Mouse (Mus musculus) forebrain, embryonic 12.5 days (tissue): ENCODE results near the gene Becn1. TPM values are rescaled to one million over a fixed set of nuclear protein-coding genes. Genes with fewer than 3 reads are reported as not detected.
"Not testable (repeated sequence)": the region's sequence is repeated elsewhere in the genome, so short reads cannot be mapped to it uniquely, and the experiment has no call there.

Experiments
- ATAC-seq: fragments of 200-750 bp; cut with Nextera tagmentation; 2 replicates; pipeline ENCODE4 v1.8.0; 2017; ENCODE audit warnings: moderate TSS enrichment; ENCODE audit not compliant: low FRiP score
- H3K27ac ChIP-seq: fragments of 300-500 bp; sonication (generic); 2 replicates; pipeline ENCODE4 v1.5.1; 2016; ENCODE audit warnings: mild to moderate bottlenecking
- H3K27me3 ChIP-seq: fragments of 300-500 bp; sonication (generic); 2 replicates; pipeline ENCODE4 v1.6.1; 2016; ENCODE audit warnings: mild to moderate bottlenecking
- H3K36me3 ChIP-seq: fragments of 300-500 bp; sonication (generic); replicated peaks from 2 replicates; pipeline ENCODE4 v1.6.1; 2016; ENCODE audit warnings: mild to moderate bottlenecking
- H3K4me1 ChIP-seq: fragments of 300-500 bp; sonication (generic); 2 replicates; pipeline ENCODE4 v1.6.1; 2016
- H3K4me2 ChIP-seq: fragments of 300-500 bp; sonication (generic); 2 replicates; pipeline ENCODE4 v1.6.1; 2016; ENCODE audit warnings: mild to moderate bottlenecking, moderate library complexity
- H3K4me3 ChIP-seq: fragments of 300-500 bp; sonication (generic); replicated peaks from 2 replicates; pipeline ENCODE4 v1.5.1; 2016; ENCODE audit warnings: mild to moderate bottlenecking
- H3K9ac ChIP-seq: fragments of 300-500 bp; sonication (generic); 2 replicates; pipeline ENCODE4 v1.6.1; 2016; ENCODE audit warnings: mild to moderate bottlenecking
- H3K9me3 ChIP-seq: fragments of 300-500 bp; sonication (generic); 2 replicates; pipeline ENCODE4 v1.6.1; 2016
- WGBS: fragments of 180-500 bp; shearing (Covaris S2); methylation state at CpG from one replicate; pipeline ENCODE4 v1.1.7; 2016; 5-methylcytosine and 5-hydroxymethylcytosine counted together
- polyA plus RNA-seq: library from polyadenylated mRNA; unstranded; fragments of >200 nt; fragmentation: Nextera tagmentation; extraction: Ambion mirVana; gene quantifications from 2 replicates; pipeline ENCODE4 v1.2.1, GENCODE M21; 2016

Gene Becn1
- polyA plus RNA-seq: 164 and 169 TPM in 2 replicates

DNA sequence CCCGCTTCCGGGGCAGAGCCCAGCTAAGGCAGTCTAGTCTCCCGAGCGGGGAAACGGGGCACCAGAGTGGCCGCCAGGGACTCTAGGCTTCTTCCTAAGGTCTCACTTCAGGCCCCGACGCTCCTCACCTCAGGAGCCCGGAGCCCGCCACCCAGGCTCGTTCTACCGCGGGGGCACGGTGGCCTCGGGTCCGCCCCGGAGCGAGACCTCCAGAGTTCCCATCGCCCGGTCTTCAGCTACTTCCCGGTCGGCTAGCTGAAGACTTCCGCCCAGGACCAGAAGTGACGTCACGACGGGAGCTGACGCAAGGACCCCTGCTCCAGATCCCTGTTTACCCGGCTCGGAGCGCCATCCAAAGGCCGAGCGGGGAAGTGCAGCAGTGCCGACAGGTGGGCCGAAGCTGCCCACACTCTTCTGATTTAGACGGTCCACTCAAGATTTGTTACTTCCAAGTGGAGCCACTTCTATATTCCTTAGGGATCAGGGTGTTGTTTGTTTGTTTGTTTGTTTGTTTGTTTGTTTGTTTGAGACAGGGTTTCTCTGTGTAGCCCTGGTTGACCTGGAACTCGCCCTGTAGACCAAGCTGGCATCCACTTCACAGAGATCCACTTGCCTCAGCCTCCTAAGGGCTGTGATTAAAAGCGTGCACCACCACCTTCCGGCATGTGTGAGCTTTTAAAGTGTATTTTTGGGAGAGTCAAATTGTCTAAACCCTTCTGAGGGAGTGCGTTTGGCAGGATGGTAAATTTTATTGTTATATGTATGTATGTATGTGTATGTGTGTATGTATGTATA lies at the start of gene Becn1:
Becn1 (minus strand) TSS at position 283 of the 795 bp plus-strand sequence.
- WGBS: 7% methylated on average over 39 of the region's 39 CpGs
- peak; percentile 96 for ATAC-seq

GRCm38 (mm10) chr11:101351721-101352111 lies 49.6 kb upstream of the Becn1 start:
- H3K9ac ChIP-seq: no peak overlapping the region
- ATAC-seq: no peak
- H3K4me3 ChIP-seq: no peak overlapping the region
- 73% methylated on average over 3 of the region's 3 CpGs for WGBS
- H3K4me2 ChIP-seq: no peak overlapping the region
- H3K27ac ChIP-seq: no peak overlapping the region
- H3K9me3 ChIP-seq: no peaks in the 10 kb centered on the region
- H3K4me1 ChIP-seq: no peaks in the 10 kb centered on the region
- H3K36me3 ChIP-seq: no peaks in the 10 kb centered on the region
- no peaks in the 10 kb centered on the region for H3K27me3 ChIP-seq

More for the DNA sequence above, at the start of gene Becn1:
- H3K36me3 ChIP-seq: peaks cover 19% of the 10 kb centered on the region
- peak within 1 kb of the TSS; percentile 71 for H3K4me3 ChIP-seq
- H3K9ac ChIP-seq: peak within 1 kb of the TSS; percentile 90
- H3K4me1 ChIP-seq: peaks cover 19% of the 10 kb centered on the region
- peak within 1 kb of the TSS; percentile 100 for H3K4me2 ChIP-seq
- no peaks in the 10 kb centered on the region for H3K27me3 ChIP-seq
- H3K9me3 ChIP-seq: no peaks in the 10 kb centered on the region
- peak within 1 kb of the TSS; percentile 47; the same call in 1 of the 2 replicates for H3K27ac ChIP-seq

DNA sequence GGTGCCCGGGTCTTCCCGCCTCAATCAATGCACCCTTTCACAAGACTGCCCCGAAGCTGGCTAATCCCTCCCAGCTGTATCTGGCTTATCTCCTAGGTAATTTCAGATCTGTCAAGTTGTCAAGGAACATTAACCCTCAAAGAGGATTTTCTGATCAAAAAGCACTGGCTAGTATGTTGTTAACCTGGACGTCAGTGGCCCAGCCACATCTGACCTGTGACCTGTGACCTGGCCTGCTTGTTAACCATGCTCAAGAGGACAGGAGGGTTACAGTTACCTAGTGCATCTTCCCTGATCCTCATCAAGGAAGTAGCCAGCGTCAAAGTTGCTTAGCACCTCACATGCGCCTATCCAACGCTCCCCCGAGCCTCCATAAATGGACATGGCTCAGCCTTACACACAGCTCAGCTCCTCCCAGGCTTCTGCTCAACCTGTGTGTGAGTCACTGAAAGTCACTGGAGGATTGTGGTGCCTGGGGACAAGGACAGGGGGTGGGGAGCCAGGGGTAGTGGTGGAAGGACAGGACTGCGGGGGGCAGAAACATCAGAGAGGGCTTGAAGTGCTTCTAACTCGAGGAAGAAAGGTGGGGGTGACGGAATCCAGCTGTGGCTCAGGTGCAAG lies 49.1 kb upstream of the Becn1 start:
- Histone ChIP-seq H3K4me3 (no peak overlapping the region), H3K36me3 (no peaks in the 10 kb centered on the region), H3K27ac (no peak overlapping the region), H3K4me1 (no peaks in the 10 kb centered on the region), H3K4me2 (no peak overlapping the region), H3K9me3 (no peaks in the 10 kb centered on the region), H3K9ac (no peak overlapping the region), H3K27me3 (no peaks in the 10 kb centered on the region)
- 60% methylated on average over 11 of the region's 11 CpGs for WGBS
- ATAC-seq: no peak

DNA sequence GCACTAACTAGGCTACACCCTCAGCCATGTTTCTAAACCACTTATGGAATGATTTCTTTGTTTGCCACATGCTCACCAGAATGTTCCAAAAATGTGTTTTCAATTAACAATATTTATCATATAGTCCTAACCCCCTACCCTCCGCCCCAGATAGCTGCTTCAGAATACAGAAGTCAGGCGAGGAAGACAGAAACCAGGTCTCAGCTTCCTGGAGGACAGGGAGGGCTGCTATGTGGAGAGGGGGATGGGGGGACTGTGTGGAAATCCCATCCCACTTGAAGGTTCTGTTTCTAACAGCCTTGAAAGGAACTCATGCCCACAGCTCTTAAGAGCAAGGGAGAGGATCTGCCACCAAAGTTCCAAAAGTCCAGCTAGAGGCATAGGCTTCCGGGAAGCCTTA lies 47.1 kb upstream of the Becn1 start:
- H3K9ac ChIP-seq: no peak overlapping the region
- H3K4me2 ChIP-seq: no peak overlapping the region
- no peak overlapping the region for H3K4me3 ChIP-seq
- 93% methylated on average over 3 of the region's 3 CpGs for WGBS
- ATAC-seq: no peak
- no peaks in the 10 kb centered on the region for H3K27me3 ChIP-seq
- no peaks in the 10 kb centered on the region for H3K9me3 ChIP-seq
- H3K4me1 ChIP-seq: no peaks in the 10 kb centered on the region
- H3K36me3 ChIP-seq: no peaks in the 10 kb centered on the region
- H3K27ac ChIP-seq: no peak overlapping the region

DNA sequence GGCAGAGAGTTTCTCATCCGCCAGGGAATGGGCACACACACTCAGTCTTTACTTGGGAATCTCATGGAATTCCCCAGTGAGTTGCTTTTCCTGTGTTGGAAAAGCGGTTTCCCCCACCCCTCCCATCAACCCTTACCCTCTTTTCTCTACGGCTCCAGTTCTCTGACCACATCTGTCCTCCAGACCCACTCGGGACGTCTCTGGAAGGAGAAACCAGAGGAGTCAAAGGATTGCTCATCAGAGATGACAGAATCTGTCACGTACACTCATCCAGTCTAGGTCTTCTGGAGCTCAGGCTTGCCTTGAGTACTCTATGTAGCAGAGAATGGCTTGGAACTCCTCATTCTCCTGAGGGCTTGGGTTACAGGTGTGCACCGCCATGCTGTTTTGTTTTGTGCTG lies 46.7 kb upstream of the Becn1 start:
- WGBS: 75% methylated on average over 7 of the region's 7 CpGs
- no peak overlapping the region for H3K9ac ChIP-seq
- H3K4me3 ChIP-seq: no peak overlapping the region
- no peak overlapping the region for H3K27ac ChIP-seq
- H3K36me3 ChIP-seq: no peaks in the 10 kb centered on the region
- no peaks in the 10 kb centered on the region for H3K4me1 ChIP-seq
- ATAC-seq: no peak
- no peaks in the 10 kb centered on the region for H3K9me3 ChIP-seq
- H3K27me3 ChIP-seq: no peaks in the 10 kb centered on the region
- no peak overlapping the region for H3K4me2 ChIP-seq

- WGBS: 75% methylated on average over 10 of the region's 10 CpGs
These were observed 45.1 kb upstream of the Becn1 start for GRCm38 (mm10) chr11:101347083-101347775.

GRCm38 (mm10) chr11:101338123-101338760 lies 36.2 kb upstream of the Becn1 start:
- Histone ChIP-seq H3K27me3 (no peaks in the 10 kb centered on the region), H3K27ac (peak overlapping the region; percentile 73), H3K4me3 (peak overlapping the region; percentile 35), H3K9me3 (no peaks in the 10 kb centered on the region), H3K4me1 (peaks cover 24% of the 10 kb centered on the region), H3K36me3 (no peaks in the 10 kb centered on the region), H3K9ac (peak overlapping the region; percentile 48), H3K4me2 (peak overlapping the region; percentile 65)
- ATAC-seq: peak; percentile 93
- 2% methylated on average over 9 of the region's 9 CpGs for WGBS

More at GRCm38 (mm10) chr11:101347083-101347775, 45.1 kb upstream of the Becn1 start:
- no peak for ATAC-seq
- Histone ChIP-seq H3K4me3 (no peak overlapping the region), H3K36me3 (no peaks in the 10 kb centered on the region), H3K27me3 (no peaks in the 10 kb centered on the region), H3K9me3 (no peaks in the 10 kb centered on the region), H3K9ac (no peak overlapping the region), H3K4me2 (no peak overlapping the region), H3K27ac (no peak overlapping the region), H3K4me1 (no peaks in the 10 kb centered on the region)

DNA sequence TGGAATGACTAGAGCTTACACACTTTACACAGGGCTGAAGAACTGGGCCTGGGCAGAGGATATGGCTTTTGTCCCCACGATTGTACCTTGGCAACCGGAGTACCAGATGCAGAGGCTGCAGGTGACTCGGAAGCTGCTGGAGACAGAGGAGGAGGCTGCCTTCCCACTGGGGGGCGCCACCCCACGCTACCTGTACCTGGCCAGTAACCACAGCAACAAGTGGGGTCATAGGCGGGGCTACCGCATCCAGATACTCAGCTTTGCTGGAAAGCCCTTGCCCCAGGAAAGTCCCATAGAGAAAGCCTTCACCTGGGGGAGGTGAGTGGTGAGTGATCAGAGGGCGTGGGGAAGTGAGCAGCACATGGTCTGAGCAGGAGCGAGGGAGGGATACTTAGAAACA lies 33.6 kb upstream of the Becn1 start:
- Histone ChIP-seq H3K9ac (no peak overlapping the region), H3K4me1 (peaks cover 24% of the 10 kb centered on the region), H3K4me3 (no peak overlapping the region), H3K27ac (no peak overlapping the region), H3K9me3 (no peaks in the 10 kb centered on the region), H3K4me2 (no peak overlapping the region), H3K27me3 (no peaks in the 10 kb centered on the region), H3K36me3 (no peaks in the 10 kb centered on the region)
- WGBS: 84% methylated on average over 9 of the region's 9 CpGs
- no peak for ATAC-seq

GRCm38 (mm10) chr11:101334516-101334915 lies 32.4 kb upstream of the Becn1 start:
- peaks cover 24% of the 10 kb centered on the region for H3K4me1 ChIP-seq
- no peaks in the 10 kb centered on the region for H3K9me3 ChIP-seq
- WGBS: 11% methylated on average over 6 of the region's 6 CpGs
- no peak overlapping the region for H3K9ac ChIP-seq
- no peak overlapping the region for H3K4me3 ChIP-seq
- no peaks in the 10 kb centered on the region for H3K27me3 ChIP-seq
- no peaks in the 10 kb centered on the region for H3K36me3 ChIP-seq
- ATAC-seq: no peak
- H3K27ac ChIP-seq: no peak overlapping the region
- H3K4me2 ChIP-seq: no peak overlapping the region

DNA sequence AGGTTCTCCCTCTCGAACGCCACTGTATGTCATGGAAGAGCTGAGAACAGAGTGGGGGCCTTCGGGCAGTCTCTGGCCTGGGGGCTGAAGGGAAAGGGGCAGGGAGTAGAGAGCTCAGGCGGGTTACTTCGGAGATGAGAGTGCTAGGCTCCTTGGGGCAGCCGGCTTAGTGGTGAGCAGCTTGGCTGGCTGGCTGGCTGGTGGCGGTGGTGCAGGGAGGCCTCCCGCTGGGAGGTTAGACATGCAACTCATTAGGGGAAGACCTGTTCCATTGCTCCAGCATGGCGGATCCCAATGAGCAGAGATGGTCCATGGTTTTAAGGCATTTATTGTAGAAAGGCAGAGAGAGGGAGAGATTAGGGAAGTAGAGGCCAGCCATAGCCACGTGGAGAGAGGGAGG lies 31.9 kb upstream of the Becn1 start:
- no peak for ATAC-seq
- Histone ChIP-seq H3K4me1 (peaks cover 24% of the 10 kb centered on the region), H3K36me3 (no peaks in the 10 kb centered on the region), H3K4me3 (no peak overlapping the region), H3K9me3 (no peaks in the 10 kb centered on the region), H3K27me3 (no peaks in the 10 kb centered on the region), H3K4me2 (no peak overlapping the region), H3K9ac (no peak overlapping the region), H3K27ac (no peak overlapping the region)
- 24% methylated on average over 10 of the region's 10 CpGs for WGBS

DNA sequence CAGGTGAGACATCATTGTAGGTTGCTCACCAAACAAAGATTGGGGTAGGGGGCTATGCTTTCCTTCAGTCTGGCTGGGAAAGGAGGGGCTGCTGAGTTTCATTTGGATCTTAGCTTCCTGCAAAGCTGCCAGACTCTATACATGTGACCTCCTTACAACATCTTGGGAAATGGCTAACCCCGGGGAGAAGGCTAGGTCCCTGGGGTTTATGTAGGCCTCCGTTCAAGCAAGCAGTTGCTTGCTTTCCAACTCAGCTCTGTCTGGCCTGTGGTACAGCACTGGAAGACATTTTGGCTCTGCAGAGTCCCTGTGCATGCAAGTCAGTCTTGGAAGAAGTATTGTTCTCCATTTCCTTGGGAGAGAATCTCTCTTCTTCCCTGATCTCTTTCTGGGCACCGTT lies 30.5 kb upstream of the Becn1 start:
- Histone ChIP-seq H3K36me3 (no peaks in the 10 kb centered on the region), H3K4me3 (no peak overlapping the region), H3K27me3 (no peaks in the 10 kb centered on the region), H3K9ac (no peak overlapping the region), H3K4me2 (no peak overlapping the region), H3K4me1 (peaks cover 13% of the 10 kb centered on the region), H3K27ac (no peak overlapping the region), H3K9me3 (no peaks in the 10 kb centered on the region)
- 82% methylated on average over 3 of the region's 3 CpGs for WGBS
- no peak for ATAC-seq

DNA sequence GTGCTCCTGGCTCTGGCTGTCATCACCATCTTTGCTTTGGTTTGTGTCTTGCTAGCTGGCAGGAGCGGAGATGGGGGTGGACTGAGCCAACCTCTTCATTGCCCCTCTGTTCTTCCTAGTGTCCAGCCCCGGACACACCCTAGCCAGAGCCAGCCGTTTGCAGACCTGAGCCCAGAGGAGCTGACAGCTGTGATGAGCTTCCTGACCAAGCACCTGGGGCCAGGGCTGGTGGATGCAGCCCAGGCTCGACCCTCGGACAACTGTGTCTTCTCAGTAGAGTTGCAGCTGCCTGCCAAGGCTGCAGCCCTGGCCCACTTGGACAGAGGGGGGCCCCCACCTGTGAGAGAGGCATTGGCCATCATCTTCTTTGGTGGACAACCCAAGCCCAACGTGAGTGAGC lies 28.9 kb upstream of the Becn1 start:
- WGBS: 83% methylated on average over 6 of the region's 6 CpGs
- H3K36me3 ChIP-seq, H3K27ac ChIP-seq, ATAC-seq, H3K4me2 ChIP-seq, H3K4me3 ChIP-seq, H3K9ac ChIP-seq, H3K4me1 ChIP-seq, H3K27me3 ChIP-seq, H3K9me3 ChIP-seq: not testable (repeated sequence)
